ENCODE assay signal across 8 mouse cellular contexts in genomic region chr11:3761775-3762501, GRCm38 (mm10).
DNase-seq lines count a peak whose midpoint lies in the region; ATAC-seq and TF ChIP-seq lines count a peak whose summit lies in the region.

No protein-coding gene starts in this region.

- no peak overlapping the region for H3K9ac ChIP-seq in liver, adult 2 months (ENCODE audit: low read depth, low read length)
- H3K9ac ChIP-seq in forebrain, embryonic 12.5 days = peak overlapping the region; percentile 66
- H3K9ac ChIP-seq in neural tube, embryonic 12.5 days = peak overlapping the region; percentile 65

- no peak for TF ChIP-seq POLR2A in liver, adult 2 months (IDR thresholded peaks at IDR 0.05; ENCODE audit: extremely low read depth, insufficient read depth, low read length)
- TF ChIP-seq POLR2A in cerebellum, adult 2 months (IDR thresholded peaks at IDR 0.05; ENCODE audit: borderline replicate concordance, insufficient read depth, low read length) = no peak

- peak overlapping the region; percentile 12; the same call in 1 of the 2 replicates for H3K4me3 ChIP-seq in liver, adult 2 months (ENCODE audit: insufficient read depth, low read depth, low read length)
- H3K4me3 ChIP-seq in cerebellum, adult 2 months (replicated peaks; ENCODE audit: insufficient read depth, low read depth, low read length) = peak overlapping the region; percentile 55
- H3K4me3 ChIP-seq in forebrain, embryonic 12.5 days (replicated peaks) = peak overlapping the region; percentile 57
- peak overlapping the region; percentile 63 for H3K4me3 ChIP-seq in neural tube, embryonic 12.5 days

- H3K36me3 ChIP-seq in liver, adult 2 months (ENCODE audit: control insufficient read depth, insufficient read depth, low read length) = no peaks in the 10 kb centered on the region
- H3K36me3 ChIP-seq in forebrain, embryonic 12.5 days (replicated peaks) = no peaks in the 10 kb centered on the region
- no peaks in the 10 kb centered on the region for H3K36me3 ChIP-seq in neural tube, embryonic 12.5 days

- peaks cover 12% of the 10 kb centered on the region for H3K27me3 ChIP-seq in liver, adult 2 months (ENCODE audit: control insufficient read depth, insufficient read depth, low read length)
- H3K27me3 ChIP-seq in cerebellum, adult 2 months (ENCODE audit: control insufficient read depth, insufficient read depth, low read length) = no peaks in the 10 kb centered on the region
- peaks cover 49% of the 10 kb centered on the region for H3K27me3 ChIP-seq in forebrain, embryonic 12.5 days
- H3K27me3 ChIP-seq in neural tube, embryonic 12.5 days (replicated peaks) = peaks cover 29% of the 10 kb centered on the region

- peak overlapping the region; percentile 93 for H3K4me2 ChIP-seq in forebrain, embryonic 12.5 days
- peak overlapping the region; percentile 95 for H3K4me2 ChIP-seq in neural tube, embryonic 12.5 days (replicated peaks)

- H3K4me1 ChIP-seq in liver, adult 2 months (ENCODE audit: control insufficient read depth, insufficient read depth, low read length) = no peaks in the 10 kb centered on the region
- H3K4me1 ChIP-seq in cerebellum, adult 2 months (ENCODE audit: control insufficient read depth, insufficient read depth, low read length) = peaks cover 33% of the 10 kb centered on the region
- H3K4me1 ChIP-seq in forebrain, embryonic 12.5 days = peaks cover 14% of the 10 kb centered on the region
- peaks cover 12% of the 10 kb centered on the region for H3K4me1 ChIP-seq in neural tube, embryonic 12.5 days

- H3K27ac ChIP-seq in liver, adult 2 months (replicated peaks; ENCODE audit: insufficient read depth, low read depth, low read length) = no peak overlapping the region
- peak overlapping the region; percentile 68 for H3K27ac ChIP-seq in cerebellum, adult 2 months (ENCODE audit: insufficient read depth, low read length)
- H3K27ac ChIP-seq in forebrain, embryonic 12.5 days = no peak overlapping the region
- 0 out of 2 replicates have a peak overlapping the region, but pooled peaks have one; percentile 26 for H3K27ac ChIP-seq in neural tube, embryonic 12.5 days

- no peak for TF ChIP-seq CTCF in liver, adult 2 months (IDR thresholded peaks at IDR 0.05; ENCODE audit: low read depth, low read length)
- TF ChIP-seq CTCF in cerebellum, adult 2 months (IDR thresholded peaks at IDR 0.05; ENCODE audit: borderline replicate concordance, insufficient read depth, low read depth, low read length) = no peak

- DNase-seq in liver, adult 2 months (ENCODE audit: extremely low read depth, low read depth, low spot score) = no peak
- DNase-seq in liver = no peak
- peak; percentile 51 to 66 for DNase-seq in cerebellum, adult 2 months
- peak; percentile 51 for DNase-seq in kidney, postnatal 10 days
- no peak for DNase-seq in thymus, postnatal 10 days (ENCODE audit: low spot score in 2 of 2)

- 3% methylated on average over 90 of the region's 90 CpGs for WGBS in liver, adult 2 months
- under 1% methylated on average over 86 of the region's 90 CpGs for WGBS in cerebellum, adult 2 months
- under 1% methylated on average over 88 of the region's 90 CpGs for WGBS in forebrain, embryonic 12.5 days
- under 1% methylated on average over 90 of the region's 90 CpGs for WGBS in neural tube, embryonic 12.5 days

- no peaks in the 10 kb centered on the region for H3K79me2 ChIP-seq in liver, adult 2 months (ENCODE audit: control insufficient read depth, insufficient read depth, low read length)

- peak; percentile 69 for ATAC-seq in forebrain, embryonic 12.5 days (ENCODE audit: low FRiP score)
- peak; percentile 62 for ATAC-seq in neural tube, embryonic 12.5 days (ENCODE audit: low FRiP score, low read depth)
- ATAC-seq in megakaryocyte-erythroid progenitor cell, adult 5-6 weeks (replicated peaks; ENCODE audit: low FRiP score, low TSS enrichment, poor library complexity, severe bottlenecking) = no peak

- H3K9me3 ChIP-seq in forebrain, embryonic 12.5 days = no peaks in the 10 kb centered on the region
- H3K9me3 ChIP-seq in neural tube, embryonic 12.5 days = no peaks in the 10 kb centered on the region

Comparison
In these comparisons a context has a peak if more than half of its experiments do, and no peak if none do; other contexts are left out.
1. DNase-seq: peak in cerebellum, adult 2 months (2 of 2) and kidney, postnatal 10 days (single experiment); none in liver, adult 2 months (single experiment), liver (single experiment) and thymus, postnatal 10 days (0 of 2).
2. H3K27ac ChIP-seq: peak in cerebellum, adult 2 months (single experiment) and neural tube, embryonic 12.5 days (single experiment); none in liver, adult 2 months (single experiment) and forebrain, embryonic 12.5 days (single experiment).
3. H3K4me3 ChIP-seq: peak in every context shown above with its lines; median percentile 63 in neural tube, embryonic 12.5 days; 57 in forebrain, embryonic 12.5 days; 55 in cerebellum, adult 2 months; 12 in liver, adult 2 months.